Mouse (Mus musculus) right cerebral cortex, postnatal 10 days (tissue): ENCODE data around the gene Pcsk1n.
"Not testable (repeated sequence)": the region's sequence is repeated elsewhere in the genome, so short reads cannot be mapped to it uniquely, and the experiment has no call there.

ENCODE experiments used
- DNase-seq, 2 experiments: peaks; one replicate each; pipeline ENCODE4 v3.0.0; 2021; ENCODE audit warnings: low spot score in 2 of 2

Pcsk1n gene

DNA sequence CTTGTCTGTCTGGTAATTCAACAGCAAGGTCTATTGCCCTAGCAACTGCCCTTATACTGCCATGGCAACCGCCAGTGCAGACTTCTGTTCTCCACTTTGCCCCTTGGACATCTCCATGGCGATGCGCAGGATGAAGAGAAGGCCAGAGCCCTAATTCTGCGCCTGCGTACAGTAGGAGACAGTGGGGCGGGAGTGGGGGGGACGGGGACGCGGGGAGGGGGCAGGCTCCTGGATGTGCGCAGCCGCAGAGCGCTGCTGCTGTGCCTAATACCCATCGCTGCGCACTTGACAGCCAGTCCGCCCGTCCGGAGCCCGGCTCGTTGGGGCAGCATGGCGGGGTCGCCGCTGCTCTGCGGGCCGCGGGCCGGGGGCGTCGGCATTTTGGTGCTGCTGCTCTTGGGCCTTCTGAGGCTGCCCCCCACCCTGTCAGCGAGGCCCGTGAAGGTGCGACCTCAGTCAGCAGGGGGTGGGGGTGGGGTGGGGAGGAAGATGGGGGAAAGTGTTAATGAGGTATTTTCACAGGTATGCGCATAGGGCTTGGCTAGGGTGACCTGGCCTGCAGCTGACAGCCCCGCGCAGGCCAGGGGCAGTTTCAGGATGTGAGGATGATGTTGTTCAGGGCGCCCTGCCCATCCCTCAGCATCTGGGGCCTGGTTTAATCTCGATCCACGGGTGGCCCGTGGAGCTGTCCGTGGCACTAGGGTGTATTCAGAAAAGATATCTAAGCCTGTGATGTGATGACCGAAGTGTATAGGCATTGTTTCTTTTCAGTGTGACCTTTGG is at the start of gene Pcsk1n:
TSS of gene Pcsk1n (plus strand) at position 222 of the 783 bp plus-strand sequence.
- DNase-seq = peak; percentile 70 to 74

DNA sequence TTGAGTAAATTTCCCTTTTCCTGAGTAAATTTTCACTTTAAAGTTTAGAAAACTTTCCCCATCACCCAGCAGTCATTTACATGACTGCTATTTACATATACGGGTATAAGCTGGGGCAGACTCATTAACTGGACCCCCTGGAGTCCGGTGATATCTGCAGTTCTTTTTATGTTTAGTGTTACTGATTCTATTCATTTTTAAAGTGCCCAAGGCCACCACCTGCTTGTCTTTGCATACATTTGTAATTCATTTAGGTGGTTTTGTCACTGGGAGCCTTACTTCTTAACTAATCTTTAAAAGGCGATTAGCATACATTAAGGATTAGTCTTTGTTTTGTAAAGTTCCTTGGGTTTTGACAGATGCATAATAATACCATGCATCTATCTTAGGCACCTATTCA is 49.8 kb upstream of the Pcsk1n start:
- DNase-seq = no peak

DNA sequence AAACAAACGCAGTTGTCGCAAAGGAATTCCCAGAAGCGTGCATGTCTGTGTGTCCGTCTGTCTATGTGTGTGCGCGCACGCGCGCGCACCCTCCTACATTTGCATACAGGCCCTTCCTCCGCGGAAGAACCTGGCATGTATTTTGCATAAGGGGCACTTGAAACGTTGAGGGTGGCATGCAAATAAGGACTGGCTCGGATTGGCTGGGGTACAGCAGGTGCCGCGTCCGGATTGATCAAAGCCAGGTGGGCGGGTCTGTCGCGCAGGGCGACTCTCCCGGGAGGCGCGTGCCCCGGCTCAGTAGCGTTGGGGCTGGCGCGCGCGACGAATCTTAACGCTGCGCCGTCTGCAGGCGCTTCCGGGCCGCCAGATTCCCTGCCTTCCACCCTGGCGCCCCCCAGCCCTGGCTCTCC is 41.6 kb upstream of the Pcsk1n start, which contains the start of gene Pim2:
TSS of gene Pim2 (plus strand) at position 256 of the 413 bp plus-strand sequence.
- DNase-seq = peak; percentile 91 to 93

DNA sequence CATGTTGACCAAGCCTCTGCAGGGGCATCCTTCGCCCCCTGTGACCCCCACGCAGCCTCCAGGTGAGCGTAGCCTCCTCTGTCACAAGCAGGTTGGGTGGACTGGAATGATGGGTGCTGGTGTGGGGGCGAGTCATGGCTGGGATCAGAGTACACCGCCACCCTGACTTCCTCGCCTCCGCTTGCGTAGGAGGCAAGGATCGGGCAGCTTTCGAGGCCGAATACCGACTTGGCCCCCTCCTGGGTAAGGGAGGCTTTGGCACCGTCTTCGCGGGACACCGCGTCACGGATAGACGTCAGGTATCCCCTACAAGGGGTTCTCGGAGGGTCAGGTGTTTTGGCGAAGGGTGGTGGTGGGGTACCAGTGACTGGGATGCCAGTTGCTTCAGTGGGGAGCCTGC is 41.1 kb upstream of the Pcsk1n start:
- peak; percentile 45 to 52 for DNase-seq

DNA sequence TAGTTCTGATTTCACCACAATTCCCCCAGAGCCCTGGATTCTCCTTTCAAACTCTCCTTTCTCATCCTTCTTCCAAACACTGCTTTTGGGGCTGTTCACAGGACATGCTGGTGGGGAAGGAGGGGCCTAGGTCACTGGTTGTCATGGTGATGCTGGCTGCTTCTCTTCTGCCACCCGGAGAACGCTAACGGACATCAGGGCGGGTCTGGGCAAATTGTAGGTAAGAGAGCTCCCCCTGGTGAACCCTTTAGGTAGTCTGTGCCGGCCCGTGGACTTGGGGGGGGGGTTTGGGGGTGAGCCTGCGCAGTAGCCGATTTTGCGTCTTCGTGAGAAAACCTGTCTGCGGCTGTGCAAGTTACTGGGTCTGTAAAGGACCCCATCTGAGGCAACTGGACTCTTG is 39.8 kb upstream of the Pcsk1n start:
- DNase-seq = peak; percentile 77 to 85

DNA sequence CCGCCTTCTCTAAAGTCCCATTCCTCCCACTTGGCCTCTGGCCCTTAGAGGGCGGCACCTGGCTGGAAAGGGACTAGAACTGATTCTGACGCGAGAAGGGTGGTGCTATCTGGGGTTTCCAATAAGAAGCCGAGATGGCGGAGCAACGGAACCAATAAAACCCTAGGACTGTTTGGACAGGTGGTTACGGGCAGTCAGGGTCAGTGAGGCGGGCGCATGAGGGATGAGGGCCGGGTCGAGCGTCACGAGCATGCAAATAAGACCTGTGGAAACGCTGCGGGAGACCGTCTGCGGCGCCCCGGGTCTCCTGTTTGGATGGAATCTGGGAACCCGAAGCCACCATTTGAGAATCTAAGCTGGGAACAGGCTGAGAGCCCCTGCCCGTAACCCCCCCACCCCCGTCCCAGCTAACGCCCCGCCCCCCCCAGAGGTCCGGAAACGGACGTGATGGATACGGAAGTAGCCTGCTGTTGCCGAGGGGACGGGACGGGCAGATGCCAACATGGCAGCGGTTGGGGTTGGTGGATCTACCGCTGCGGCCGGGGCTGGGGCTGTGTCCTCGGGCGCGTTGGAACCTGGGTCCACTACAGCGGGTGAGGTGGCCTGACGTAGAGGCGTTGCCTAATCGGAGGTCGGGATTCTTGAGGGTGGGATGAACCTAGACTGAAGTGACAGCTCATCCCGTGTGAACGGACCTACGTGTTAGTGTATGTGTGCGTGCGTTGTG is 35.6 kb upstream of the Pcsk1n start, which contains the start of gene Slc35a2:
TSS of gene Slc35a2 (plus strand) at position 188 of the 727 bp plus-strand sequence.
- DNase-seq = peak; percentile 85 to 90

DNA sequence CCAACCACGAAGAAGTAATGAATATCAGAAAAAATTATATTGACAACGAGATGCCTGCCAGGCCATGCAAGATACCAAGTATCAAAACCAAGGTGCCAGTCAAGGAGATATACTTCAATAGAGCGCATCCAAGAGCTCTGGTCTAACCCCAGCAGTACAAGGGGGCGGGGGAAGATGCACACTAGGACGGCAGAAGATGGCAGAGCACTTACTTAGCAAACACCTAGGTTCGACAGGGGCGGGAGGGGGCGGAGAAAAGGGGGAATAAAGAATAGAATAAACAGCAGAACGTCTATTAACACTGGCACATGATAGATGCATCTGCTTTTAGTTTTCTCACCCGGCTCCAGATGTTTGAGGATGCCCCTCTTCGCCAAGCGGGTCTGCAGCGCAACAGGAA is 21.4 kb upstream of the Pcsk1n start:
- no peak for DNase-seq

DNA sequence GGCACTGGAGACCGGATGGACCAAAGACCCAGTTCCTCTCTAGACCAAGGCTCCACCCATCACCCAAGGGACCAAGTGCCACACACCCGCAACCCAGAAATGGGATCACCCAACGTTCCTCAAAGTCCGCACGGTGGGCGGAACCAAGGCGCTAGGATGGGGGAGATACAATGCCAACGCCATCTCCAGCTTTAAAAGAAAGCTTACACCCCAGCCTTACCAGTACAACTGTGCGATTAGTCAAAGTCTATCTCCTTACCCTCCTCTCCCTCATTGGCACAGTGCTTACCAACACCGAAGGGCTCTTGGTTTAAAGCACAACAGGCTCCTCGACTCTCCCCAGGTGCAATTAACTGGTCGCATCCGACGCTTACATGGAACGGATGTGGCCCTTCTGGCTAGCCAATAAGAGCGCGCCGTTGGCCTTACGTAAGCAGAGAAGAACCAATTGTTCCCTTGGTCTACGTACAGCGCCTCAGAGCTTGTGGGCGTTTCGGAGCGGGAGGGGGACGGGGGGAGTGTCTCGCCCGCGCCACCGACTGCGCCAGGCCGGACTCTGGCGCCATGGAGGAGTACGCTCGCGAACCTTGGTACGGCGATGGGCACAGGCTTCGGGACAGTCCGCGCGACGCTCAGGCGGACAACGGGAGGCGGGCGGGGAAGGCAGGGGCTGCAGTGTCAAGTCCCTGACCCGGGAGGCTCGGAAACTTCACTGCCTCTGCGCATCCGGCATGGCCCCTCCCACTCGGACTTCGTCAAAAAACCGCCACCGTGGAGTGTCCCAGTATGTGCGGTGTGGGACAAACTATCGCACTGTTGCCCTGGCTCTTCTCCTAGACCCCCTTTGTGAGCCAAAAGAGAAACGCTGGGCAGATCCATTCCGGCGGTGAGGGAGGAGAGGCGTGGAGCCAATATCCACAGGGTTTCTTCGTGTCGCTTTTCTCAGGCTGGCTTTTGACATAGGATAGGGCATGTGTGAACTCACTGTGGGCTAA is 20.4 kb upstream of the Pcsk1n start, which contains the start of the genes Pqbp1 and Timm17b:
TSS of gene Pqbp1 (minus strand) at position 390 of the 995 bp plus-strand sequence.
TSS of gene Timm17b (plus strand) at position 478 of the 995 bp plus-strand sequence.
- DNase-seq = peak; percentile 94 to 95

DNA sequence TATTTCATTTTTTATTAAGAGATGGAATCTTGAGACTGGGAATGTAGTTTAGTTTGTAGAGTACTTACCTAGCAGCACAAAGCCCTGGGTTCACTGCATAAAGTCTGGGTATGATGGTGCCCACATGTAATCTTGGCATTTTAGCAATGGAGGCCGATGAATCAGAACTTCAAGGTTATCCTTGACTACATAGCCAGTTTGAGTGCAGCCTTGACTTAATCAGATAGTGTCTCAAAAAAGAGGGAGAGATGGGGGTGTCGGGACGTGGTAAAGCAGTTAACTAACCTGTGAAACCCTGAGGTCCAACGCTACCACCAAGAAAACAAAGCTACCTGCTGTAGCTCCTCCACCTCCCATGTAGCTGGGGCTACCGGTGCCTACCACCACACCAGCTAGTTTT is 15.2 kb upstream of the Pcsk1n start:
- DNase-seq = no peak

DNA sequence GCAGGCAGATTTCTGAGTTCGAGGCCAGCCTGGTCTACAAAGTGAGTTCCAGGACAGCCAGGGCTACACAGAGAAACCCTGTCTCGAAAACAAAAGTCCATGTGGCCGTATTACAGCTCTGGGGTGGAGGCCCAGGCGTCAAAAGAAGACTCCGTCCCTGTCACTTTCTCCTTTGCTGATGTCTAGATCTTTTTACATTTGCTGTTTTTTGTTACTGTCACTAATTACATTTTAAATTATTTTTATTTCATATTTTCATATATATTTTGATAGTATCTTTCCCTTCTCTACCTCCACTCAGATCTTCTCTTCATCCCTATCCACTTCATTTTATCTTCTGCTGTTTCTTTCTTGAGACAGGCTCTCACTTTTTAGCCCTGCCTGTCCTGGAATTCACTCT is 11.9 kb upstream of the Pcsk1n start, which contains the start of gene Gm10491:
TSS of gene Gm10491 (minus strand) at position 101 of the 400 bp plus-strand sequence.
- DNase-seq = no peak

DNA sequence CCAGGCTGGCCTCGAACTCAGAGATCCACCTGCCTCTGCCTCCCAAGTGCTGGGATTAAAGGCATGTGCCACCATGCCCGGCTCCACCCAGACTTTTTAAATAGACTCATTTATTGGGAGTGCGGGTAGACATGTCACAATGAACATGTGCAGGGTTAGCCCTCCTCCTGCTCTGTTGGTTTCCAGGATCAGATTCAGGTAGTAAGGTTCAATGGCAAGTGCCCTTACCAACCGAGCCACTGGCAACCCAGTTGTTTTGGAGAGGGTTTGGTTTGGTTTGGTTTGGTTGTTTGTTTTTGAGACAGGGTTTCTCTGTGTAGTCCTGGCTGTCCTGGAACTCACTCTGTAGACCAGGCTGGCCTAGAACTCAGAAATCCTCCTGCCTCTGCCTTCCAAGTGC is 10.4 kb upstream of the Pcsk1n start, which contains the start of gene Gm10490:
TSS of gene Gm10490 (plus strand) at position 301 of the 400 bp plus-strand sequence.
- not testable (repeated sequence) for DNase-seq

DNA sequence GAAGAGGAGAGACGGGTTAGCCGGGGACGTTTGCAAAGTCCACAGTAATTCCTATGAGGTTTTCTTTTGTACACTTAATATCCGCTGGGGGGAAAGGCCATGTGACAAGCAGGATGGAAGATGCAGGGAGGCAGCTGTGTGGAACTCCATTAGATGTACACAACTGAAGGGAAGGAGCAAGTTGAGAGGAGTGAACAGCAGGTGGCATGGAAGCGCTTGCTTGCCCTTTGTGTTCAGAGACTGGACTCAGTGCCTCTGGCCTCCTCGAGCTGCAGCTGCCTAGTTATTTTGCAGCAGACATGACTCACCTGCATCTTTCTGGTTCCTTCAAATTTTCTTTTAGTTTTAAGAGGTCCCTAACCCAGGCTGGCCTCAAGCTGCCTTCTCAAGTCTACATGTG is 9.1 kb upstream of the Pcsk1n start:
- no peak for DNase-seq

DNA sequence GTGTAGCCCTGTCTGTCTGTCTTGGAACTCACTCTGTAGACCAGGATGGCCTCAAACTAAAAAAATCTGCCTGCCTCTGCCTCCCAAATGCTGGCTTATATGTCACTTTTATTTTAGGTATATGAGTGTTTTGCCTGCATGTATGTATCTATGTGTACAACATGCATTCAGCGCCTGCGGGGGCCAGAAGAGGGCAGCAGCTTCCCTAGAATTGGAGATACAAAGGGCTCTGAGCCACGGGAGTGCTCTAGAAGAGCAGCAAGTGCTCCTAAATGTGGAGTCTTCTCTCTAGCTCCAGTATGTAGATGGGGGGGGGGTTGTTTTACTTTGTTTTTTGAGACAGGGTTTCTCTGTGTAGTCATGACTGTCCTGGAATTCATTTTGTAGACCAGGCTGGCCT is 4.0 kb upstream of the Pcsk1n start:
- peak in 1 of 2 experiments; percentile 38 for DNase-seq

DNA sequence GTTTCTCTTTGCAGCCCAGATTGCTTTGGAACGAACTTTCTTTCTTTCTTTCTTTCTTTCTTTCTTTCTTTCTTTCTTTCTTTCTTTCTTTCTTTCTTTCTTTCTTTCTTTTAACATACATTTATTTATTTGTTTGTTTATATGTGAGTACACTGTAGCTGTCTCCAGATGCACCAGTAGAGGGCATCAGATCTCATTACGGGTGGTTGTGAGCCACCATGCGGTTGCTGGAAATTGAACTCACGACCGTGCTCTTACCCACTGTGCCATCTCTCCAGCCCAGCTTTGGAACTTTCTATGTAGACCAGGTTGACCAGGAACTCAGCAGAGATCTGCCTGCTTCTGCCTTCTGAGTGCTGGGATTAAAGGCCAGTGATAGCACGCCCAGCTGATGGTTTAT is 1.7 kb upstream of the Pcsk1n start:
- not testable (repeated sequence) for DNase-seq

DNA sequence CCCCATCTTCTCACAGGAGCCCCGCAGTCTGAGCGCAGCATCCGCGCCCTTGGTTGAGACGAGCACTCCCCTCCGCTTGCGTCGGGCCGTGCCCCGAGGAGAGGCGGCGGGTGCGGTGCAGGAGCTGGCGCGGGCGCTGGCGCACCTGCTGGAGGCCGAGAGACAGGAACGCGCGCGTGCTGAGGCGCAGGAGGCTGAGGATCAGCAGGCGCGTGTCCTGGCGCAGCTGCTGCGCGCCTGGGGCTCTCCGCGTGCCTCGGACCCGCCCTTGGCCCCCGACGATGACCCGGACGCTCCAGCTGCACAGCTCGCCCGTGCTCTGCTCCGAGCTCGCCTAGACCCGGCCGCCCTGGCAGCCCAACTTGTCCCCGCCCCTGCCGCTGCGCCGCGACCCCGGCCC is 2.4 kb downstream of the Pcsk1n start:
- DNase-seq = peak in 1 of 2 experiments; percentile 38

DNA sequence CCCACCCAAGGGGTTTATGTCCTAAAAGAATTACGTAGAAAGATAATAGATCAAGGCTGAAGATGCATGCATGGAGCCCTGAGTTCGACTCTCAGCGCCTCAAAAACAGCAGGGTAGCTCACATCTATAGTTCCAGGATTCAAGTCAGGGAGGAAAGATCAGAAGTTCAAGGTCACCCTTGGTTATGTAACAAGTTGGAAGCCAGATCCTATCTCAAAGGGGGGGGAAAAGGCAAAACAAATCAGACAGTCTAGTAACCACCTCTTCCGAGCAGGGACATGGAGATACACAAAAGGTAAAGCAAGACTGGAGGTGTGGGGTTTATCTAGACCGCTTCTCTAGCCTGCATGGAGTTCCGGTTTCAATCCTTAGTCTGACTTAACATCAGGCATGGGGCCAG is 6.6 kb downstream of the Pcsk1n start:
- no peak for DNase-seq

DNA sequence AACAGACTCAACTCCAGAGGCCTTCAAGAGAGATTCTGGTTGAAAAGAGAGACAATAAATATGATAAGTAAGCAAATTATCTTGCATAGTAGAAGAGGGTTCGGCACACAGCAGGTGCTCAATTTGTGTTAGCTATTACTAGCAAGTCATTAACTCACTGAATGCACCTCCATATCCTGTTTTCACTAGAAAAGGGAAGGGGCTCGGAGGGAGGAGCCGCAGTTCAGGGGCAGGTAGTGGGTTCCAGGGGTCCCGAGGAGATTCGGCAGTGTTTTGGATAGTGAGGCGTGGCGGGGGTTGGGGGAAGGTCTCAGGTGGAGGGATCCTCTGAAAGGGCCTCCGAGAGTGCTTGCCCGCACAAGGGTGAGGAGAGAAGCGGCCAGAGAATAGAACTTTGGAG is 7.5 kb downstream of the Pcsk1n start:
- DNase-seq = no peak

DNA sequence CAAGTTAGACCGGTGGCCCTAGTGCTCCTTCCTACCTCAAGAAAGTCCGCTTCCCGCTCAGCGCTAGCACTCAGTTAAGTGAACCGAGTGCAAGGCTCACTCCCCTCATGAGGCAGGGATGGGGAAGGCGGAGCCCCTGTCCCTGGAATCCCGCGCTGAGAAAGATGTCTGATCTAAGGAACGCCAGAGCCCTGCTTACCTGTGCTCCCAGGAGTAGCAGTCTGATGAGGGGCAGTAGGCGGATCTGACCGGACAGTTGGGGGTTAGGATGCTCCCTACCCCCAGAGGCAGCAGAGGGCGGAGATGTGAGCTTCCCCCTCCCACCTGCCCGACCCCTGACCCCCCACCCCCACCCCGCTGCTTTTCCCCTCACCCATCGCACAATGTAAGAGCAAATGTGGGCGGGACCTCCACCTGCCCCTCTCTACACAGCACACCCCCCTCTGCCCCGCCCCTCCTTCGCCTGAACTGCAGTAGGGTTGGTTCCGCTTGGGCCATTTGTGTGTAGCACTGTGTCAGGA is 8.7 kb downstream of the Pcsk1n start, which contains the start of gene Eras:
TSS of gene Eras (minus strand) at position 338 of the 521 bp plus-strand sequence.
- DNase-seq = no peak

DNA sequence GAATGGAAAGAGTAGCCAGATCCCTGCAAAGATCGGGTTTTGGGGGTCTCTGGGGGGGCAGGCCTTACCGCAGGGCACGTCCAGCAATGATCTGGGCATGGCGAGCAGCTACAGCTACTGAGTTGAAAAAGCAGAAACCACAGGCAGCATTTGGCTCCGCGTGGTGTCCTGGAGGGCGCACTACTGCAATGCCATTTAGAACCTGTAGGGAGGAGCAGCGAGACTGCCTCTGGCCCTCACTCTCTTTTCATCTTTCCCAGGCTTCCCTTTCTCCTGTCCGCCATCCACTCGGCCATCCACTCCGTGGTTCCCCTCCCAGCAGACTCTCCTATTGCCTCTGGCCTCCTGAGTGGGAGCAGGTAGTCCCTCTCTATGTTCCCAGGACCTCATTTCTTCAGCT is 17.3 kb downstream of the Pcsk1n start:
- no peak for DNase-seq

DNA sequence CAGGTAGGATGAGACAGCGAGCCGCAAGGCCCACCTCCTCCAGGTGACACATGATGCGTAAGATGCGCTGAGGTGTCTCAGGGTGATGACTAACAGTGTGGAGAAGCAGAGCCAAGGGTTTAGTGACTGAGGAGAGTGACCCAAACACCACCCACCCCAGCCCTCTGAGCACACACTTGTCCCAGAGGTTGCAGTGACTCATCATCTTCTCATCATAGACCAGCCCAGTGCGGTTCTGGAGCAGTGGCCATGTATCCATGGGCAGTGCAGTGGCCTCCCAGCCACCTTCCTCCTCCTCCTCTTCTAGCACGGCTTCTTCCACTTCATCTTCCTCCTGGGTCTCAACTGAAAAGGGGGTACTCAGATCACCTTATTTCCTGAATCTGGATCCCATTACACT is 18.0 kb downstream of the Pcsk1n start:
- DNase-seq = no peak

DNA sequence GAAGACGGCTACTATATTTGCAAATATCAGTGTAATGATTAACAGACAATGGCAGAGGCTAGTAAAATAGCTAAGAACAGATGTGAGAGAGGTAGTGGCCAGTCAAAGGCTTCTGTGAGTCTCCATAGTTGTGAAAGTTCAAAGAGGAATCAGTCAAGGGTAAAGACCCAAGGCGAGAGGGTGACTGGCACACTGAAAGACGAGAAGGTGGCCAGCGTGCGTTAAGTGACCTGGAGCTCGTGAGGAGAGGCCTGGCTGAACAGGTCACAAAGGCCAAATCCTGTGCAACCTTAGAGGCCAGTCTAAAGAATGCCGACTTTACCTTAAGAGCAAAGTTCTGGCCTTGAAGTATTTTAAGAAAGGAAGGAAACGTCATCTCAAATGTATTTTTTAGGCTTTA is 26.0 kb downstream of the Pcsk1n start:
- no peak for DNase-seq
